Mouse (Mus musculus) ovary, postnatal 10 days (tissue): ENCODE data around the gene Atn1.

ENCODE experiments used
- DNase-seq: peaks from one replicate; pipeline ENCODE4 v3.0.0; 2022; ENCODE audit warnings: low spot score

Atn1 gene

GRCm38 (mm10) chr6:124708289-124708889 lies 47.9 kb downstream of the Atn1 start:
- DNase-seq: no peak

- DNase-seq: no peak
Measured at GRCm38 (mm10) chr6:124706061-124706627, 50.2 kb downstream of the Atn1 start.

- DNase-seq: no peak
Measured at GRCm38 (mm10) chr6:124704417-124704816, 51.9 kb downstream of the Atn1 start.

GRCm38 (mm10) chr6:124703789-124704188 lies 52.5 kb downstream of the Atn1 start:
- DNase-seq: no peak

- DNase-seq: no peak
Measured at GRCm38 (mm10) chr6:124702784-124703103, 53.6 kb downstream of the Atn1 start.

GRCm38 (mm10) chr6:124702102-124702783 lies 54.1 kb downstream of the Atn1 start:
- DNase-seq: no peak

GRCm38 (mm10) chr6:124701338-124701737 lies 55.0 kb downstream of the Atn1 start:
- DNase-seq: no peak

- DNase-seq: no peak
Measured at GRCm38 (mm10) chr6:124699962-124700610, 56.2 kb downstream of the Atn1 start.

GRCm38 (mm10) chr6:124699366-124699765 lies 57.0 kb downstream of the Atn1 start:
- no peak for DNase-seq

GRCm38 (mm10) chr6:124698751-124699150 lies 57.6 kb downstream of the Atn1 start:
- DNase-seq: no peak

GRCm38 (mm10) chr6:124696441-124697150 lies 59.7 kb downstream of the Atn1 start:
- DNase-seq: no peak

GRCm38 (mm10) chr6:124694166-124694955 lies 62.0 kb downstream of the Atn1 start:
- DNase-seq: no peak

GRCm38 (mm10) chr6:124693243-124693981 lies 62.9 kb downstream of the Atn1 start:
- DNase-seq: no peak
